Mouse (Mus musculus) brain, embryonic 14.5 days (tissue): ENCODE data around the gene Wdr60.

Experiments used
- CTCF ChIP-seq: fragments of 200-500 bp; IDR thresholded peaks from 2 replicates; pipeline ENCODE4 v1.5.1; 2012; ENCODE audit warnings: inconsistent platforms, mild to moderate bottlenecking, moderate library complexity, borderline replicate concordance; ENCODE audit not compliant: insufficient read depth, insufficient read length; ENCODE audit errors: extremely low read depth
- POLR2A ChIP-seq: fragments of 200-500 bp; IDR thresholded peaks from 2 replicates; pipeline ENCODE4 v1.6.1; 2012; ENCODE audit warnings: mild to moderate bottlenecking, inconsistent platforms, borderline replicate concordance; ENCODE audit not compliant: poor library complexity, insufficient read depth, insufficient read length, severe bottlenecking; ENCODE audit errors: extremely low read depth

DNA sequence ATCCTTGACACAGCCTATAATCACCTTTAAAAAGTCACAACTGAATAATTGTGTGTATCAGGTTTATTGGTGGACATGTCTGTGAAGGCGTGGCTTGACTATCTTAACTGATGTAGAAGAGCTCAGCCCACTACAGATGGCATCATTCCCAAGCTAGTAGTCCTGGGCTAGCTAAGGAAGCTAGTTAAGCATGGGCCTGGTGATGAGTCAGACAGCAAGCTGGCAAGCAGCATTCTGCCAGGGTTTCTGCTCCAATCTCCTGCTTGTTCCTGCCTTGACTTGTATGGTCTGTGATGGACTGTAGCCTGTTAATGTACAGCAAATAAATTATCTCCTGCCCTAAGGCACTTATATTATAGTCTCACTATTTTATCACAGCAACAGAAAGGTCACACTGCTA lies 18.2 kb downstream of the Wdr60 start:
- no peak for TF ChIP-seq CTCF
- no peak for TF ChIP-seq POLR2A
